Mouse (Mus musculus) spleen, postnatal 14 days (tissue): ENCODE measurements around the gene Tcf15.

Source experiments
- DNase-seq, 2 experiments: peaks; one replicate each; pipeline ENCODE4 v3.0.0; 2021 to 2022; ENCODE audit warnings: low spot score in 2 of 2

Tcf15 gene

DNA sequence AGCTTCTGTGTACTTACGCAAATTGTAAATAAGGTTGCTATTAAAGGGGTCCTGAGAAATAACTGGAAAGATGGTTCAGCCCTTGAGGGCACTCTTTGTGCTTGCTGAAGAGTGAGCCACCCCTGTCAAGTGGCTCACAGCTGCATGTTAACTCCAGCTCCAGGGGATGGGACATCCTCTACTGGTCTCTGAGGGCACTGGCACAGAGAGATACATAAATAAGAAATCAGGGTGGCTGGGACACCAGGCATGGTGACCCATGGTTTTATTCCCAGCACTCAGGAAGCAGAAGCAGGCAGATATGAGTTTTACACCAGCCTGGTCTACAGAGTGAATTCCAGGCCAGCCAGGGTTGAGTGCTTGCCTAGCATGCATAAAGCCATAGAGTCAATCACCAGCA, 26.0 kb downstream of the Tcf15 start:
- DNase-seq: no peak

DNA sequence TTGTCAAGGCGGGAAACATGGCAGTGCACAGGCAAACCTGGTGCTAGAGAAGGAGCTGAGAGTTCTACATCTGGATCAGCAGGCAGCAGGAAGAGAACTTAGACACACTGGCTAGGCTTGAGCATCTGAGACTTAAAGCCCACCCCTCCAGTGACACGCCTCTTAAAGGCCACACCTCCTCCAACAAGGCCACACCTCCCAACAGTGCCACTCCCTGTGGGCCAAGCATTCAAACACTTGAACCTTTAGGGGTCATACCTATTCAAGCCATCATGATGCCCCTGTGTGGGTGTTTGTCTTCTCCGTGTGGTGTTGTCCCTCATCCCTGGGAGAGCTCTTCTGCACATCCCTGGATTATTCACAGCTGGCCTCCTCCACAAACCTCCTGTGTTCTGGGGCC, 31.5 kb downstream of the Tcf15 start:
- DNase-seq: no peak

DNA sequence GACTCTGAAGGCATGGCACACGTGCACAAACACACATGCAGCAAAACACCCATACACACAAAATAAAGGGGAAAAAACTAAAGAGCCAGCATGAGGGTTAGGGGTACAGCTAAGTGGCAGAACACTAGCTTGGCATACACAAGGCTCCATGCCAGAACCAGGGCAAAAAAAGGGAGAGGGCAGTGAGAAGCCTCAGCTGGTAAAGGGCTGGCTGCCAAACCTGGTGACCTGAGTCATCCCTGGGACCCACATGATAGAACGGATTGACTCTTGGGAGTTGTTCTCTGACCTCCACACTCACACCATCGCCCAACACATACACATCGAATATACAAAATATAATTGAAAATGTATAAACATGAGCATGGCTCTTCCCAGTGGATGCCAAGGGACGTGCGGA, 33.3 kb downstream of the Tcf15 start:
- DNase-seq: no peak

DNA sequence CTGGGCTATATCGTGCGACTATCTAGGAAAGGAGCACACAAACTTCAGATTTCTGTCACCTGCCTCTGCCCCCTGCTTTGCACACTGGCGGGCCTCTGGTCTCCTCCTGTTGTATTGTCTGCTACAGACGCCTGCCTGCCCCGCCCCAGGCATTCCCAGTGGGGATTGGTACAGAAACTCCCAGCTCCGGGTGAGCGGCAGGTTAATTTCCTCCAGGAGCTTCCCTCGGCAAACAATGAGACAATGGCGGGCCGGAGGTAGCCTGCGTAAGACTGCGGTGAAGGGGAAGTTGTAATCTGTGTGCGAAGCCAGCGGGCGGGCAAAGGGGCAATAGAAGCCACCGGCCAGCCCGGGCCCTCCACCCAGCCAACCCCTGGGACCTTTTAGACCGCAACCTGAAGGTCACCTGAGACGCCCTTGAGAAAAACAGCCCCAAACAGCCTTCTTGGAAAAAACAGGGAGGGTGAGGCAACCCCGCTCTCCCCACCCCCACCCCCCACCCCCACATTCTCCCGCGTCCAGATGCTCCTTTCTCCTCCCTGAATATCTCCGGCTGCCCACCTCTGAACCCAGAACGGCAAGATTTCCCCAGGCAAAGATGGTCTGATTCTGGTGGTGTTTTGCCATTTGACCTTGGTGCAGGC, 33.9 kb downstream of the Tcf15 start:
- no peak for DNase-seq

DNA sequence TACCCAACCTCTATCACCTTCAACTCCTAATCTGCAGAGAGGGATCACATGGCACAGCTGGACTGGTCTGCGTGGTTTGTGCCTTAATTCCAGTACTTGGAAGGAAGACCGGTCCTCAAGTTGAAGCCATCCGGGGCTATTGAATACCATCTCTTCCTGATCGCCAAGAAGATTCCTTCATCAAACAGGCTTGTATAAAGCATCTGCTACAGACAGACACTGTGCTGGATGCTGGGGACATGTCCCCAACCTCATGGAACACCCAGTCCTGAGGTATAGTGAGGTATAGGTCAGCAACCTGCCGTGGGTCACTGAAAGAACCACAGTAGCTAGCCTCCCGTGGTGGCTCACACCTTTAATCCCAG, 34.4 kb downstream of the Tcf15 start:
- DNase-seq: no peak

DNA sequence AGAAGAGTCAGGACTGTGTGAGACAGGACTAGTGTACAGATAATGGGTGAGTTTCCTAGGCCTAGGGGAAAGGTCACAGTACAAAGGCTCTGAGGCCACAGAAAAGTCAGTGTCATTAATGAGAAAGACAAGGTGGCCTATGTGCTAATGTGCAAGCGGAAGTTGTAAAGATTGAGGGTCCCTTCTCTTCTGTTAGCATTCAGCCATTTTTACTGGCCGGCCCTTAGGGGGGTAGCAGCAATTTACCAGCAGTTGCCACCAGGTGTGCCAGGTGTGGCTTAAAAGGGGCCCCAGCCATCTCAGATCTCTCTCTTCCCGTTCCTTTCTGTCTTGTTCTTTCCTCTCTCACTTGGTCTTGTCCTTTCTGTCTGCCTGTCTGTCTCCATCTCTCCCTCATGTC, 35.0 kb downstream of the Tcf15 start:
- no peak for DNase-seq

DNA sequence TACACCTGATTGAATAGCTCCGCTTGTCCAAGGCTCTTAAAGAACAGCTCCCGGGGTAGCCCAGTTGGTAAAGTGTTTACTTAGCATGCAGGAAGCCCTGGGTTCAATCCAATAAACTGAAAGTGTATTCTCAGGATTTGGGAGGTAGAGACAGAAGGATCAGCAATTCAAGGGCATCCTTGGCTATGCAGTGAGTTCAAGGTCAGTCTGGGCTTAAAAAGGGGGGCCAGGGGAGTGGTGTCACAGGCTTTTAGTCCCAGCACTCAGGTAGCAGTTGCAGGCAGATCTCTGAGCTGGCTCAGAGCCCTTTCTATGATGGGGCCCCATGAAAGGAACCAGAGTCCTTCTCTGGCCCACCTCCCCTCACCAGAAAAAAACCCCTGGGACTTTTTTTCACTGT, 35.9 kb downstream of the Tcf15 start:
- no peak for DNase-seq

DNA sequence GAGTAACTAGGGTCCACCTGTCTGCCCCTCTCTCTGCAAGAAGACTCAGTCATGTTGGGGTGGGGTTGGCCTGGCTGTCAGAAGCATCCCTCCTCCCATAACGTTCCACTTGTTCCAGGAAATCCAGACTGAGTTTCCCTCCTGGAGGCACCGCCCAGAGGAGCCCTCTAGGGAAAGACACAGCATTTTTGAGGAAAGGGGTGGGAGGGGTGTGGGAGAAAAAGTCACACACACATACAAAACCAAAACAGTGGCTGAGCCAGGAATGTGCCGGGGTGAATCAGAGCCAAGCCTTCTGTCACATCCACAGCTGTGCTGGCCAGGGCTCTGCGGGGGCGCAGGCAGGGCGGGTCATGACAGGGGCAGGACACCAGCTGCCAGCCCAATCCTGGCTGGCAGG, 37.0 kb downstream of the Tcf15 start:
- DNase-seq: no peak

DNA sequence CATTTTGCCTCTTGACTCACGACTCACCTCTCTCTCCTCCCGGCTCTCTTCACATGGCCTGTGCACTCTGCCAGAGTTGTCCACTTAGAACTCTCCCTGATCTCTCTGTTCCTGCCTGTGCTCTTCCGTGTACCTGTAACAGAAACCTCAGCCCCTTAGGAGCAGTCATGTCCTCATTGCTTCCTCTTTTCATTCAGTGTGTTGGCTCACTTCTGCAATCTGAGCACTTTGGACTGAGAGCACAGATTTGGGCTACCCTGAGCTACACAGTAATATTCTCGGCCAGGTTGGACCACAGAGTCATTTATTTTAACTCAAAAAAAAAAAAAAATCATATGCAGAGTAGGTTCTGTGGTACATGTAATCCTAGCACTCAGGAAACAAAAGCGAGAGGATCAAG, 43.8 kb downstream of the Tcf15 start:
- no peak for DNase-seq

DNA sequence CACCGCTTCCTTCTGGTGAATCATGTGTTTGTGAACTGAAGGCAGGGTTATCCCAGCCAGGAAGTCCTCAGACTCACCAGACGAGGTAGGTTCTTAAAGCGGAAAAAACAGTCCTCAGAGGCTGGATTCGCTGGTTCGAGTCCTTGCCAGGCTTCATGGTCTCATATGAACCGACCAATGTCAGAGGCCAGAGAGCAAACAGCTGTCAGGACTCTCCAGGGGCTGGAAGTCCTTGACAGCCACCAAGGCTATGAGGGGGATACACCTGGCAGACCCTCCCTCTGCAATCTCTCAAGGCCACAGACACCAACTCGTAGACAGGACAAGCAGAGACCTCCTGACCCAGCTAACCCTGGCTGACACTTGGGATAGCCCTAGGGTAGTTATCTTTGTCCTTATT, 45.9 kb downstream of the Tcf15 start:
- no peak for DNase-seq

DNA sequence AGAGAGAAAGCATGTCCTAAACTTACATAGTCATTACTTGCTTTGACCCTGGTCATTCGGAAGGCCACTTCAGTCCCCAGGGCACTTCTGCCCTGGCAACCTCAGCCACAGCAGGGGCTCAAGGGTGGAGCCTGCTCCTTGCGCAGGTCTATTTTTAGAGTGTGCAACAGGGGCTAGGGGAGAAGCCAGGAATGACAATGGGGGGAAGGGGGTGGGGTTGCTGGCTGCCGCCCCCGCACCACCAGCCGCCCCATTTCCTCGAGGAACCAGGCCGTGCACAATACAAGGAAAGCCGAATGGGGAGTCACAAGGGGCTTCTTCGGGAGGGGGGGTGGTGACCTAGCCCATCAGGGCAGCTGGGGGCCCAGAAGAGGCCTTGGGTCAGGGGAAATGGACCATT, 46.3 kb downstream of the Tcf15 start:
- DNase-seq: no peak

DNA sequence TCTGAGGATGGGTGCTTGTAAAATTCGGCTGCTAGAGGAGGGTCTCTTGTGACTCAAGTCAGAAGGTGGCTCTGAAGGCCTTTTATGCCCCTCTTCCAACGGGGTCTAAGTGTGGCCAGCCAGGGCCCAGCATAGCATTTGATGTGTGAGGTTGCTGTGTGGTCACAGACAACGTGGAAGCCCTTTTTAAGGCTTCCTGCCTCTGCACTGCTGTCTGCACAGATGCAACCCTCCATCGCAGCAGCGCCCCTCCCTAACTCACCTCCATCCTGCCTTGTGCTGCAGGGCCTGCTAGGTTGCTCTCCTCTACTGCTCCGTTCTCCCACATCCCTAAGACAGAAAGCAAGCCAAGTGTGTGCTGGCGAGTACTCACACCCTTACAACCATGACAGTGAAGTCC, 46.8 kb downstream of the Tcf15 start:
- no peak for DNase-seq

DNA sequence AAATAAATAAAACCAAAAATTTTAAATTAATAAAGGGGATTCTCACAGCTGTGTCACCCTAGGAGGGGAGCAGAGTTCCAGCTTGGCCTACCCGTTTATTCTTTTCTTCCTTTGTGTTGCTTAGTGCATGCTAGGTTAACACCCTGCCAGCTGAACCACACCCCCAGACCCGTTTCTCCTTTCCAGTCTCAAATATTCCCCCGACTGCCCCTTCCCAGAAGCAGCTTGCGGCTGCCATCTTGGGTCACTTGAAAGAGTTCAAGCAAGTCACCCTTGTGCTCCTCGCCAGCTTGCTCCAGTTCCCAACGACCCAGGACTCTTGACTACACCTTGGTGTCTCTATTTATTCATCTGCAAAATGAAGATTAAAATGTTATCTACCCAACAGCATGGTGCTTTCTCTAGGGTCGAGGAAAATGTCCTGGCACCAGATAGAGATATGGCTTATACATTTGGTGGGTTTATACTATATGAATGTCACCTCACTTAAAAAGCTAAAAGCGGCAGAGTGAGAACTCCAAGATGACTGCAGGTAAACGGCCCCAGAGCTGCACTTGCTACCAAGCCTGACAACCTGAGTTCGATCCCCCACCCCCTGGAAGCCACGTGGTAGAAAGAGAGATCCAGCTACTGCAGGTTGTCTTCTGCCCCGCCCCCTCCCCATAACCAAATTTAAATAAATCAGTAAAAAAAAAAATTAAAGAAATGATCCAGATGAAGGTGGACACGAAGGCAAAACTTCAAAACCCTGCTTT, 49.4 kb downstream of the Tcf15 start:
- no peak for DNase-seq

DNA sequence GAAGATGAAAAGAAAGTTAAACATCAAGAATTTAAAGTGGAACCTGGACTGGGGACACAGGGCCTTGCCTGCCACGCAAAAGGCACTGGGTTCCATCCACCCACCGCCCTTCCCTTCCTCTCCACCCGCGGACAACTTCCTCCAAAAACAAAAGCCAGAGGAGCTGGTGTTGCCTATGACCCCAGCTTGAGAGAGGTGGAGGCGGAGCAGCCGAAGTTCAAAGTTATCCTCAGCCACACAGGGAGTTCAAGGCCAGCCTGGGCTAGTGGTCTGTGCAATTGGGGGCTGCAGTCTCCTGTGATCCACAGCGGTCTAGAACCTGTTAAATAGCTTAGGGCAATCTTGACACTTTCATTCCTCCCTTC, 50.0 kb downstream of the Tcf15 start:
- no peak for DNase-seq

DNA sequence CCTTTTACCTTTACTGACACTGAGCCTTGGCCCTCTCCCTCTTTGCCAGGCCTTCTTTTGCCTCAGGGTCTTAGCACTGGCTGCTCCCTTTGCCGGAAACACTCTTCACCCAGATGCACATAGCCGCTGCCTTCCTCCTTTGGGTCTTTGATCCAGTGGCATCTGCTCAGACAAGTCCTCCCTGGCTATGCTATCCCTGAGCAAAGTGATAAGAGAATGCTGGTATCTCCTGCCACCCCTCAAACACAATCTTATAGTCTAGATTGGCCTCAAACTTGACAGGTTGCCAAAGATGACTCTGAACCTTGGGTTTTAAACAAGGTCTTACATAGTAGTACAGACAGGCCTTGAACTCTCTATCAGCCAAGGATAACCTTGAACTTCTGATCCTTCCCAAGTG, 51.2 kb downstream of the Tcf15 start:
- no peak for DNase-seq

DNA sequence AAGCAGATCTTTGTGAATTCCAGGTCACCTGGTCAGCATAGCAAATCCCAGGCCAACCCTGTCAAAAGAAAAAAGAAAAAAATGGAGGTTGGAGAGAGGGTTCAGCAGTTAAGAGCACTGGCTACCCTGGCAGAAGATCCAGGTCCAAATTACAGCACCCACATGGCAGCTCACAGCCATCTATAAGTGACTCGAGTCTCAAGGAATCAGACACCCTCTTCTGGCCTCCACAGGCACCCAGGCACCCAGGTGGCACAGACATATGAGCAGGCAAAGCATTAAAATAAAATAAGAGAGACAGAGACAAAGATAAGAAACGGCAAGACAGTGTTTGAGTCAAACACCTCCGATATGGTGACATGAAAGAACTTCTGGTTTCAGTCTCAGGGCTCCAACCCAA, 53.5 kb downstream of the Tcf15 start:
- DNase-seq: no peak

DNA sequence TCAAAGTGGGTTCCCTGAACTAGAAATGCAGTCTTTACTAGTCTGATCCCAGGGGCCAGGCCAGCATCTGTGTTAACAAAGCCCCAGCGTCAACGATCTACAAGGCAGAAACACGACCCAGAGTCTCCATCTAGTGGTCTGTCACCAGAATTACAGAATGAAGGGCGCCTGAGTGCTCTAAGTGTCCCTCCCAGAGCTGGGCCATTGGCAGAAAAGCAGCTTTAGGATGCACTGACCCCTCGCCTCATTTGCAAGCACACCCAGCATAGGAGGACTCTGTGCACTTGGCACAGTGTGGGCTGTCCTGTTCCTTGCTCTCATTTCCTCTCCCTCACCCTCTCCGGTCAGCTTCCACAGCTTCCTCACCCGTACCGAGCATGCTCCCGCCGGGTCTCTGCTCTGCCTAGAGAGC, 53.9 kb downstream of the Tcf15 start:
- peak in 1 of 2 experiments; percentile 14 for DNase-seq
